Mouse (Mus musculus) heart, postnatal 14 days (tissue): ENCODE data around the gene Dhrs13. TPM values are rescaled to one million over a fixed set of nuclear protein-coding genes. Genes with fewer than 3 reads are reported as not detected.

Source experiments
- DNase-seq, 2 experiments: peaks; one replicate each; pipeline ENCODE4 v3.0.0; 2021 to 2022
- intact Hi-C: fragments of 180-260 bp; cut with DNase I; formaldehyde crosslinking; loops from one replicate; pipeline ENCODE4 v1.15.1; 2025
- microRNA-seq, 2 experiments: library from miRNA; unstranded; fragments of <30 nt; microRNA quantifications; one replicate each; pipeline ENCODE4 v1.2.0; 2021 to 2022
- total RNA-seq, 2 experiments: library from RNA; stranded (reverse); gene quantifications; 2 replicates each; pipeline ENCODE4 v1.2.3; 2021

Dhrs13 gene
- total RNA-seq, 2 experiments from 2014 or later: 3.8 to 3.9 TPM

DNA sequence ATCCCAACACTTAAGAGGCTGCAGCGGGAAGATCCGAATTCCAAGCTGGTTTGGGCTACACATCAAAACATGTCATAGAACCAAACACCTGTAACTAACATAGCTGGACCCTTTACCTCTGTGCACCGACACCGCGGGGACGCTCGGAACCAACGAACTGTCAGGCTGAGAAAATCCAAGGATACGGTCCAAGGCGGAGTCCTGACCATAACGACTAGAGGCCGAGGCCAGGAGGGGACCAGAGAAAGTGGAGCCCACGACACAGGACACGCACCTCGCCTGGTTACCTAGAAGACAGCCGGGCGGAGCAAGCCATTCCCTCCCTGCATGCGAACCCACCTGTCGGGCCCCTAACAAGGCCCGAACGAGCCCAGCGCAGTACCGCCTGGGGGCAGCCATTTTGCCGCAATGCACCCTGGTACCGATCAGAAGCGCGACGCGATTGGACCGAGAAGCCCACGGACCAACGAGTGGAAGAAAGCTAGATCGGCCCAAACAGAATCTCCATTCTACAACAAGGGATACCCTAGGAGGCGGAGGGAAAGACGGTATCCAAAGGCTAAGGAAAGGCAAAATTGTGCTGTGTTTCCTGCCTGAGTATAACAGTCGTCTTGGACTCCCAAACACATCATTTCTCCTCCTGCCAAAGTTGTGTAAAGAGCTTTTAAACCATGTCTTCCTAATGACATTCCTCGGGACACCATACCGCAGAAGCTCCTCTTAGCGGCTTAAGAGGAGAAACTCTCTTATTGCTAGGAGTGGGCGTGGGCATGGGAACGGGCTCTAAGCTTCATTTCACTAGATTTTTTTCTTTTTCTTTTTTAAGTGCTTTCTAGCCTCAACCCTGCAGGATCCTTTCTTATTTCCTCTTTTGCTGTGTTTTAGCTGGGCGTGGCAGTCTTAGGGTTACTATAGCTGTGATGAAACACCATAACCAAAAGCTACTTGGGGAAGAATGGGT is 48.2 kb downstream of the Dhrs13 start, which contains the start of gene Eral1:
TSS of gene Eral1 (minus strand) at position 423 of the 961 bp plus-strand sequence.
- DNase-seq: peak; percentile 82 to 85
- intact Hi-C loops: loop anchor here (5.0 kb wide), 1 partner anchor 67 kb away; no protein-coding TSS in a partner anchor

DNA sequence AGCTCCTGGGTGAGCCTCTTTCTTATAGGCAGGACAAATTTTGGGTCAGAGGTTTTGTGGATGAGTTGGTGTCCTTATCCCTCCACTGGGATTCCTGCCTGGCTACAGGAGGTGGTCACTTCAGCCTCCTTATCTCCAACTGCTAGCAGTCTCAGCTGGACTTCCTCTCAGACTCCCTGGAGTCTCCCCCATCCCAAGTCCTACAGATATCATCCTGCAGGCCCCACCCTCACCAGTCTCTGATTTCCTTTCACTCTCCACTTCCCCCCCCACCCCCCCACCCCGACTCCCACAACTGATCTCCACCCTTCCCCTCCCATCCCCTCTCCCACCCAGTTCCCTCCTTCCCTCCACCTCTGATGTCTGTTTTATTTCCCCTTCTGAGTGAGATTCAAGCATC is 51.5 kb downstream of the Dhrs13 start:
- DNase-seq: no peak
- intact Hi-C loops: loop anchor here (5.0 kb wide), 1 partner anchor 64 kb away; no protein-coding TSS in a partner anchor

GRCm38 (mm10) chr11:78086925-78087479 is 54.9 kb downstream of the Dhrs13 start:
- DNase-seq: no peak
- intact Hi-C loops: no loop called here

Small RNA genes lying within 50 kb of the gene (microRNA-seq; reads per million reads assigned to microRNA genes)
- gene Mir144 (11.5 to 145 reads per million in 2 experiments), gene Mir451a (0 reads per million in 2 experiments), gene Mir451b (0 reads per million in 2 experiments)

Other genes starting within 250 kb of the Dhrs13 start
- gene Gm10277, start 244.5 kb upstream of the Dhrs13 start, total RNA-seq: not detected
- 1 to 10 TPM in 1 of 2 experiments, under 1 TPM in 1; 0.98 to 1.1 TPM for gene Pipox, start 138.2 kb upstream of the Dhrs13 start, total RNA-seq
- gene Sez6, start 101.5 kb upstream of the Dhrs13 start, total RNA-seq: under 1 TPM; 0.22 to 0.50 TPM
- gene Phf12, start 49.5 kb upstream of the Dhrs13 start, total RNA-seq: 10 to 100 TPM; 28.6 to 34.9 TPM
- 10 to 100 TPM; 66.2 to 69.1 TPM for gene Flot2, start 5.7 kb downstream of the Dhrs13 start, total RNA-seq
- gene Eral1, start 48.1 kb downstream of the Dhrs13 start, total RNA-seq: 10 to 100 TPM; 22.2 to 25.6 TPM
- 10 to 100 TPM; 14.4 to 14.6 TPM for gene Fam222b, start 62.4 kb downstream of the Dhrs13 start, total RNA-seq
- 10 to 100 TPM; 10.3 to 11.2 TPM for gene Traf4, start 133.3 kb downstream of the Dhrs13 start, total RNA-seq
- 1 to 10 TPM; 4.8 to 6.2 TPM for gene Nek8, start 144.4 kb downstream of the Dhrs13 start, total RNA-seq
- 1 to 10 TPM; 6.5 to 7.6 TPM for gene Tlcd1, start 144.4 kb downstream of the Dhrs13 start, total RNA-seq
- gene Rpl23a, start 151.3 kb downstream of the Dhrs13 start, total RNA-seq: 100 to 1,000 TPM; 776 to 812 TPM
- gene Rab34, start 156.2 kb downstream of the Dhrs13 start, total RNA-seq: 10 to 100 TPM; 14.2 to 17.8 TPM
- gene Proca1, start 161.1 kb downstream of the Dhrs13 start, total RNA-seq: 1 to 10 TPM in 1 of 2 experiments, under 1 TPM in 1; 0.76 to 2.6 TPM
- 10 to 100 TPM; 49.8 to 51.3 TPM for gene Sdf2, start 213.5 kb downstream of the Dhrs13 start, total RNA-seq
- gene Supt6, start 213.7 kb downstream of the Dhrs13 start, total RNA-seq: 10 to 100 TPM; 29.6 to 31.7 TPM
- gene 2610507B11Rik, start 229.5 kb downstream of the Dhrs13 start, total RNA-seq: 100 to 1,000 TPM; 184 to 186 TPM